Mouse (Mus musculus): Measurements from ENCODE around the gene Tcl1b1. TPM values are rescaled to one million over a fixed set of nuclear protein-coding genes. Genes with fewer than 3 reads are reported as not detected.

Gene Tcl1b1
- polyA plus RNA-seq (2012; fragmentation: generic; extraction: Trizol) = not detected
- long read RNA-seq, experiment 1 = 0 reads
- long read RNA-seq, experiment 2 = 0 reads

GRCm38 (mm10) chr12:105159390-105159789, at the start of gene Tcl1b1:
Gene Tcl1b1 (plus strand): TSS chr12:105159690.
- Histone ChIP-seq H3K36me3 (ENCODE audit: control insufficient read depth, insufficient read depth) (no peaks in the 10 kb centered on the region), H3K4me3 (ENCODE audit: insufficient read depth, poor library complexity, severe bottlenecking) (no peak within 1 kb of the TSS), H3K79me3 (ENCODE audit: low read depth) (no peaks in the 10 kb centered on the region), H3K79me2 (ENCODE audit: control insufficient read depth, insufficient read depth) (no peaks in the 10 kb centered on the region), H3ac (ENCODE audit: control insufficient read depth, insufficient read length, low read depth) (no peak within 1 kb of the TSS), H3K27me3 (ENCODE audit: control insufficient read depth, insufficient read depth, insufficient read length) (no peaks in the 10 kb centered on the region)
- no peak for TF ChIP-seq CEBPB (IDR thresholded peaks at IDR 0.05; ENCODE audit: low read depth)

GRCm38 (mm10) chr12:105109812-105110211, 49.7 kb upstream of the Tcl1b1 start:
- no peaks in the 10 kb centered on the region for H3K79me2 ChIP-seq (ENCODE audit: control insufficient read depth, insufficient read depth)

GRCm38 (mm10) chr12:105112321-105112988, 47.0 kb upstream of the Tcl1b1 start:
- Histone ChIP-seq H3K79me2 (ENCODE audit: control insufficient read depth, insufficient read depth) (no peaks in the 10 kb centered on the region), H3K4me3 (ENCODE audit: insufficient read depth, poor library complexity, severe bottlenecking) (no peak overlapping the region), H3ac (ENCODE audit: control insufficient read depth, insufficient read length, low read depth) (no peak overlapping the region), H3K79me3 (ENCODE audit: low read depth) (no peaks in the 10 kb centered on the region), H3K27me3 (ENCODE audit: control insufficient read depth, insufficient read depth, insufficient read length) (peaks cover 18% of the 10 kb centered on the region), H3K36me3 (ENCODE audit: control insufficient read depth, insufficient read depth) (no peaks in the 10 kb centered on the region)
- TF ChIP-seq MAX (IDR thresholded peaks at IDR 0.05) = no peak
- TF ChIP-seq FOSL1 (IDR thresholded peaks at IDR 0.05; ENCODE audit: insufficient read depth, low read length, poor library complexity, severe bottlenecking) = no peak
- no peak for TF ChIP-seq MYOD1 (IDR thresholded peaks at IDR 0.05; ENCODE audit: control insufficient read depth, insufficient read length, low read depth)
- no peak for TF ChIP-seq USF1 (IDR thresholded peaks at IDR 0.05; ENCODE audit: low read depth)
- no peak for TF ChIP-seq CTCF (IDR thresholded peaks at IDR 0.05; ENCODE audit: control insufficient read depth, insufficient read depth, insufficient read length)
- TF ChIP-seq MYOG (IDR thresholded peaks at IDR 0.05; ENCODE audit: control insufficient read depth, extremely low read depth, insufficient read length) = no peak
- TF ChIP-seq CEBPB (IDR thresholded peaks at IDR 0.05; ENCODE audit: low read depth) = no peak

More at GRCm38 (mm10) chr12:105109812-105110211, 49.7 kb upstream of the Tcl1b1 start:
- no peak overlapping the region for H3ac ChIP-seq (ENCODE audit: control insufficient read depth, insufficient read length, low read depth)
- no peak for TF ChIP-seq CTCF (IDR thresholded peaks at IDR 0.05; ENCODE audit: control insufficient read depth, insufficient read depth, insufficient read length)
- TF ChIP-seq MAX (IDR thresholded peaks at IDR 0.05) = no peak
- no peak for TF ChIP-seq MYOG (IDR thresholded peaks at IDR 0.05; ENCODE audit: control insufficient read depth, extremely low read depth, insufficient read length)
- no peak for TF ChIP-seq FOSL1 (IDR thresholded peaks at IDR 0.05; ENCODE audit: insufficient read depth, low read length, poor library complexity, severe bottlenecking)
- TF ChIP-seq MYOD1 (IDR thresholded peaks at IDR 0.05; ENCODE audit: control insufficient read depth, insufficient read length, low read depth) = no peak
- no peak for TF ChIP-seq CEBPB (IDR thresholded peaks at IDR 0.05; ENCODE audit: low read depth)
- no peak for TF ChIP-seq USF1 (IDR thresholded peaks at IDR 0.05; ENCODE audit: low read depth)
- H3K36me3 ChIP-seq (ENCODE audit: control insufficient read depth, insufficient read depth) = no peaks in the 10 kb centered on the region
- no peaks in the 10 kb centered on the region for H3K79me3 ChIP-seq (ENCODE audit: low read depth)
- H3K27me3 ChIP-seq (ENCODE audit: control insufficient read depth, insufficient read depth, insufficient read length) = peaks cover 18% of the 10 kb centered on the region
- no peak overlapping the region for H3K4me3 ChIP-seq (ENCODE audit: insufficient read depth, poor library complexity, severe bottlenecking)

GRCm38 (mm10) chr12:105116648-105117047, 42.8 kb upstream of the Tcl1b1 start:
- H3ac ChIP-seq (ENCODE audit: control insufficient read depth, insufficient read length, low read depth) = no peak overlapping the region
- no peak overlapping the region for H3K4me3 ChIP-seq (ENCODE audit: insufficient read depth, poor library complexity, severe bottlenecking)
- H3K36me3 ChIP-seq (ENCODE audit: control insufficient read depth, insufficient read depth) = no peaks in the 10 kb centered on the region
- TF ChIP-seq USF1 (IDR thresholded peaks at IDR 0.05; ENCODE audit: low read depth) (no peak), MYOD1 (IDR thresholded peaks at IDR 0.05; ENCODE audit: control insufficient read depth, insufficient read length, low read depth) (no peak), MAX (IDR thresholded peaks at IDR 0.05) (no peak), CTCF (IDR thresholded peaks at IDR 0.05; ENCODE audit: control insufficient read depth, insufficient read depth, insufficient read length) (no peak), MYOG (IDR thresholded peaks at IDR 0.05; ENCODE audit: control insufficient read depth, extremely low read depth, insufficient read length) (no peak), FOSL1 (IDR thresholded peaks at IDR 0.05; ENCODE audit: insufficient read depth, low read length, poor library complexity, severe bottlenecking) (no peak)
- no peaks in the 10 kb centered on the region for H3K79me3 ChIP-seq (ENCODE audit: low read depth)
- H3K27me3 ChIP-seq (ENCODE audit: control insufficient read depth, insufficient read depth, insufficient read length) = peaks cover 8% of the 10 kb centered on the region
- H3K79me2 ChIP-seq (ENCODE audit: control insufficient read depth, insufficient read depth) = no peaks in the 10 kb centered on the region

- Histone ChIP-seq H3K27me3 (ENCODE audit: control insufficient read depth, insufficient read depth, insufficient read length) (no peaks in the 10 kb centered on the region), H3K36me3 (ENCODE audit: control insufficient read depth, insufficient read depth) (no peaks in the 10 kb centered on the region), H3K4me3 (ENCODE audit: insufficient read depth, poor library complexity, severe bottlenecking) (no peak overlapping the region), H3K79me3 (ENCODE audit: low read depth) (no peaks in the 10 kb centered on the region), H3ac (ENCODE audit: control insufficient read depth, insufficient read length, low read depth) (no peak overlapping the region), H3K79me2 (ENCODE audit: control insufficient read depth, insufficient read depth) (no peaks in the 10 kb centered on the region)
- TF ChIP-seq USF1 (IDR thresholded peaks at IDR 0.05; ENCODE audit: low read depth) = no peak
- TF ChIP-seq FOSL1 (IDR thresholded peaks at IDR 0.05; ENCODE audit: insufficient read depth, low read length, poor library complexity, severe bottlenecking) = no peak
- no peak for TF ChIP-seq MYOD1 (IDR thresholded peaks at IDR 0.05; ENCODE audit: control insufficient read depth, insufficient read length, low read depth)
Measured at GRCm38 (mm10) chr12:105125362-105125761, 34.1 kb upstream of the Tcl1b1 start.

- H3K4me3 ChIP-seq (ENCODE audit: insufficient read depth, poor library complexity, severe bottlenecking) = no peak overlapping the region
- no peaks in the 10 kb centered on the region for H3K79me2 ChIP-seq (ENCODE audit: control insufficient read depth, insufficient read depth)
- no peaks in the 10 kb centered on the region for H3K36me3 ChIP-seq (ENCODE audit: control insufficient read depth, insufficient read depth)
- no peaks in the 10 kb centered on the region for H3K27me3 ChIP-seq (ENCODE audit: control insufficient read depth, insufficient read depth, insufficient read length)
- no peaks in the 10 kb centered on the region for H3K79me3 ChIP-seq (ENCODE audit: low read depth)
- TF ChIP-seq MYOD1 (IDR thresholded peaks at IDR 0.05; ENCODE audit: control insufficient read depth, insufficient read length, low read depth) (no peak), FOSL1 (IDR thresholded peaks at IDR 0.05; ENCODE audit: insufficient read depth, low read length, poor library complexity, severe bottlenecking) (no peak), MYOG (IDR thresholded peaks at IDR 0.05; ENCODE audit: control insufficient read depth, extremely low read depth, insufficient read length) (no peak), CTCF (IDR thresholded peaks at IDR 0.05; ENCODE audit: control insufficient read depth, insufficient read depth, insufficient read length) (no peak), MAX (IDR thresholded peaks at IDR 0.05) (no peak), CEBPB (IDR thresholded peaks at IDR 0.05; ENCODE audit: low read depth) (no peak), USF1 (IDR thresholded peaks at IDR 0.05; ENCODE audit: low read depth) (no peak)
- no peak overlapping the region for H3ac ChIP-seq (ENCODE audit: control insufficient read depth, insufficient read length, low read depth)
Measured at GRCm38 (mm10) chr12:105126516-105126915, 33.0 kb upstream of the Tcl1b1 start.

Data from C2C12 (cell line).